Mouse (Mus musculus): Measurements from ENCODE around the gene Gm9857. TPM values are rescaled to one million over a fixed set of nuclear protein-coding genes. Genes with fewer than 3 reads are reported as not detected.

Gm9857 gene
- polyA plus RNA-seq, 1 experiment from 2014 or later = not detected

DNA sequence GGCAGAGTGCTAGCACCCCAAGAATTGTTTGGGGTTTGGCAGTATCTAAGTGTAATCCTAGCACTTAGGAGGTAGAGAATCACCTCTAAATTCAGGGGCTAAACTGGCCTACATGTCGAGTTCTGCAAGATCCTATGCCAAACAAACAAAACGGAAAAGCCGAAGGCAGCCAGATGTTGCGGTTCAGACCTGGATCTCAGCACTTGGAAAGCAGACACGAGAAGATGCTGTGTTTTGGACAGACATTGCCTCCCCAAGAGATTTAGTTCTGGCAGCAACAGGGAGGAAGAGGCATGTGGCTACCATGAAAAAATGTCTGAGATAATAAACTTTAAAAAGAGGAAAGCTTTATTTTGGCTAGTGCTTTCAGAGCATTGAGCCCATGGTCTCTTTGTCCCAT, 39.6 kb downstream of the Gm9857 start:
- Histone ChIP-seq H3K9me3 (ENCODE audit: control insufficient read depth, low read length) (no peaks in the 10 kb centered on the region), H3K4me3 (ENCODE audit: low read depth, low read length) (no peak overlapping the region), H3K36me3 (ENCODE audit: control insufficient read depth, insufficient read depth, low read length) (peaks cover 46% of the 10 kb centered on the region), H3K27ac (ENCODE audit: low read depth) (no peak overlapping the region), H3K4me2 (ENCODE audit: low read length) (no peak overlapping the region), H3K9ac (ENCODE audit: low read length) (no peak overlapping the region), H3K27me3 (replicated peaks; ENCODE audit: control insufficient read depth, insufficient read depth, low read length) (no peaks in the 10 kb centered on the region), H3K4me1 (replicated peaks; ENCODE audit: control insufficient read depth, insufficient read depth, low read length) (no peaks in the 10 kb centered on the region)
- ATAC-seq (replicated peaks; ENCODE audit: low FRiP score, low TSS enrichment, low read depth) (0 out of 2 replicates have a peak, but pooled peaks have one; percentile 14), DNase-seq (ENCODE audit: low spot score) (no peak)
- WGBS = 80% methylated on average over 5 of the region's 5 CpGs

DNA sequence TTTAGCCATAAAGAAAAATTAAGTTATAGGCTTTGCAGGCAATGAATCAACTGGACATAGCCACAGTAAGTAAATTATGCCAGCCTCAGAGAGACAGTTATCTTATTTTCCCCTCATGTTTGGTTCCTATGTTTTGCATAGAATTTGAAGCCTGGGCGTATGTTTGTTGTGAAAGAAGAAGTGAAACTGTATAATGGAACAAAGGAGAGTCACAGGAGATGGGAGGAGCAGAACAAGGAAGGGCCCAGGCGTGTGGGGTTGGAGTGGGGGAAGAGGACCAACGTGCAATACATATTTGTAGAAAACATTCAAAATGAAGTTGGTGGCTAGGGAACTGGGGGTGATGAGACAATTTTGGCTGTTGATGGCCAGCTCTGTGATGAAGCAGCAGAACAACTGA, 40.1 kb downstream of the Gm9857 start:
- 86% methylated on average over 3 of the region's 3 CpGs for WGBS
- ATAC-seq (replicated peaks; ENCODE audit: low FRiP score, low TSS enrichment, low read depth) = no peak

DNA sequence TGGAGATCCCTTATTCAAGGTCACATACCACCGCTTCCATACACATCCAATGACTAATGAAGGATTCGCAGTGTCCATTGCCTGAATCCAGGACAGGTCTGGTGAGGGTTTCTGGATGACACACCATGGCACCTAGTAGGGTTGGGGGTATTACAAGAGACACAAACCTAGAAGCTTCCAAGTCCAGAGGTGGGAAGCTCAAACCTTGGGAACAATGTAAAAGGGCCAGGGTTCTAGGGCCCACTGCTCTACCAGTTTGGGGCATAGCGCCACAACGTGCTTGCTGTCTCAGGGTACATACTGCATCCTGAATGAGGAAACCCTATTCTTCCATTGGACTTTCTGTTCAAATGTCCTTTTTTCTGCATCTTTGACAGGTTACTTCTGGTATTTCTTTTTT, 41.6 kb downstream of the Gm9857 start:
- no peaks in the 10 kb centered on the region for H3K9me3 ChIP-seq (ENCODE audit: control insufficient read depth, low read length)
- DNase-seq (ENCODE audit: low spot score) = no peak
- H3K9ac ChIP-seq (ENCODE audit: low read length) = no peak overlapping the region
- no peaks in the 10 kb centered on the region for H3K4me1 ChIP-seq (replicated peaks; ENCODE audit: control insufficient read depth, insufficient read depth, low read length)
- no peaks in the 10 kb centered on the region for H3K27me3 ChIP-seq (replicated peaks; ENCODE audit: control insufficient read depth, insufficient read depth, low read length)
- no peak overlapping the region for H3K4me3 ChIP-seq (ENCODE audit: low read depth, low read length)
- WGBS = 94% methylated on average over 4 of the region's 4 CpGs
- no peak overlapping the region for H3K4me2 ChIP-seq (ENCODE audit: low read length)
- H3K27ac ChIP-seq (ENCODE audit: low read depth) = no peak overlapping the region
- peaks cover 25% of the 10 kb centered on the region for H3K36me3 ChIP-seq (ENCODE audit: control insufficient read depth, insufficient read depth, low read length)
- no peak for ATAC-seq (replicated peaks; ENCODE audit: low FRiP score, low TSS enrichment, low read depth)

More for the DNA sequence above, 40.1 kb downstream of the Gm9857 start:
- no peak overlapping the region for H3K27ac ChIP-seq (ENCODE audit: low read depth)
- no peak overlapping the region for H3K9ac ChIP-seq (ENCODE audit: low read length)
- H3K4me3 ChIP-seq (ENCODE audit: low read depth, low read length) = no peak overlapping the region
- no peaks in the 10 kb centered on the region for H3K9me3 ChIP-seq (ENCODE audit: control insufficient read depth, low read length)
- H3K4me2 ChIP-seq (ENCODE audit: low read length) = no peak overlapping the region
- no peak for DNase-seq (ENCODE audit: low spot score)
- no peaks in the 10 kb centered on the region for H3K4me1 ChIP-seq (replicated peaks; ENCODE audit: control insufficient read depth, insufficient read depth, low read length)
- no peaks in the 10 kb centered on the region for H3K27me3 ChIP-seq (replicated peaks; ENCODE audit: control insufficient read depth, insufficient read depth, low read length)
- H3K36me3 ChIP-seq (ENCODE audit: control insufficient read depth, insufficient read depth, low read length) = peaks cover 40% of the 10 kb centered on the region

DNA sequence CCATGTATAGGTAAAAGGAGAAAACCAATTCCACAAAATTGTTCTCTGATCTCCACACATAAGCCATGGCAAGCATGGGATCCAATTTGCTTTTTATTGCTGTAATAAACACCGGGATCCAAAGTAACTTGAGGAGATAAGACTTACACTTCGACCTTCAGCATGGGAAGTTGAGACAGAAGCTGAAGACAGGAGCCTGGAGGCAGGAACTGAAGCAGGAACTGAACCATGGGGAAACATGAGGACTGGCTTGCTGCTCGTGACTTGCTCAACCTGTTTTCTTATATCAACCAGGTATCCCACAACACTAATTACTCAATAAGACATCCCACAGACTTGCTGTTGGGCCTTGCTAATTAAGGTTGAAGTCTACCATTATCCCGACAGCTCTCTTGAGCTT, 47.3 kb downstream of the Gm9857 start:
- no peaks in the 10 kb centered on the region for H3K27me3 ChIP-seq (replicated peaks; ENCODE audit: control insufficient read depth, insufficient read depth, low read length)
- H3K27ac ChIP-seq (ENCODE audit: low read depth) = no peak overlapping the region
- 59% methylated on average over 4 of the region's 4 CpGs for WGBS
- no peak overlapping the region for H3K9ac ChIP-seq (ENCODE audit: low read length)
- no peak overlapping the region for H3K4me2 ChIP-seq (ENCODE audit: low read length)
- H3K36me3 ChIP-seq (ENCODE audit: control insufficient read depth, insufficient read depth, low read length) = no peaks in the 10 kb centered on the region
- H3K4me3 ChIP-seq (ENCODE audit: low read depth, low read length) = no peak overlapping the region
- no peaks in the 10 kb centered on the region for H3K4me1 ChIP-seq (replicated peaks; ENCODE audit: control insufficient read depth, insufficient read depth, low read length)
- no peaks in the 10 kb centered on the region for H3K9me3 ChIP-seq (ENCODE audit: control insufficient read depth, low read length)
- DNase-seq (ENCODE audit: low spot score) (no peak), ATAC-seq (replicated peaks; ENCODE audit: low FRiP score, low TSS enrichment, low read depth) (no peak; the same call in 1 of the 2 replicates)

DNA sequence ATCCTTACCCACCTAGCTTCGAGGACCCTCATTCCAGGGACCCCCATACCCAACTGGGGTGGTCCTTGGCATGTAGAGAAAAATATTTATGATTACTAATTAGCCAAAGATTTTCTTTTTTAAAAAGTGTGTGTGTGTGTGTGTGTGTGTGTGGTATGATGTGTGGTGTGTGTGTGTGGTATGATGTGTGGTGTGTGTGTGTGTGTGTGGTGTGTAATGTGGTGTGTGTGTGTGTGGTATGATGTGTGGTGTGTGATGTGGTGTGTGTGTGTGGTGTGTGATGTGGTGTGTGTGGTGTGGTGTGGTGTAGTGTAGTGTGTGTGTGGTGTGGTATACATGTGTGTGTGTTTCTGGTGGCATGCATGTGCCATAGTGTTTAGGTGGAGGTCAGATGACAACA, 48.2 kb downstream of the Gm9857 start:
- Histone ChIP-seq H3K4me1 (replicated peaks; ENCODE audit: control insufficient read depth, insufficient read depth, low read length) (peaks cover 5% of the 10 kb centered on the region), H3K27ac (ENCODE audit: low read depth) (no peak overlapping the region), H3K4me3 (ENCODE audit: low read depth, low read length) (no peak overlapping the region), H3K4me2 (ENCODE audit: low read length) (no peak overlapping the region), H3K9ac (ENCODE audit: low read length) (no peak overlapping the region), H3K36me3 (ENCODE audit: control insufficient read depth, insufficient read depth, low read length) (no peaks in the 10 kb centered on the region), H3K9me3 (ENCODE audit: control insufficient read depth, low read length) (no peaks in the 10 kb centered on the region), H3K27me3 (replicated peaks; ENCODE audit: control insufficient read depth, insufficient read depth, low read length) (no peaks in the 10 kb centered on the region)
- DNase-seq (ENCODE audit: low spot score) (no peak), ATAC-seq (replicated peaks; ENCODE audit: low FRiP score, low TSS enrichment, low read depth) (no peak; the same call in 1 of the 2 replicates)
- WGBS = 72% methylated on average over 1 of the region's 1 CpGs

Other genes starting within 250 kb of the Gm9857 start
- 55.8 and 68.3 TPM in 2 replicates for gene Gpsm2, start 218.1 kb downstream of the Gm9857 start, polyA plus RNA-seq (2014; fragmentation: Nextera tagmentation; extraction: Ambion mirVana)
- gene Aknad1, start 200.8 kb downstream of the Gm9857 start, polyA plus RNA-seq (2014; fragmentation: Nextera tagmentation; extraction: Ambion mirVana) = 0.20 and 0.63 TPM in 2 replicates
- 38.7 and 41.5 TPM in 2 replicates for gene Stxbp3, start 99.9 kb downstream of the Gm9857 start, polyA plus RNA-seq (2014; fragmentation: Nextera tagmentation; extraction: Ambion mirVana)
- gene Fndc7, start 50.4 kb downstream of the Gm9857 start, polyA plus RNA-seq (2014; fragmentation: Nextera tagmentation; extraction: Ambion mirVana) = 0.09 and 0.19 TPM in 2 replicates
- gene Prpf38b, start 28.7 kb downstream of the Gm9857 start, polyA plus RNA-seq (2014; fragmentation: Nextera tagmentation; extraction: Ambion mirVana) = 57.0 and 66.0 TPM in 2 replicates
- 0.40 and 0.70 TPM in 2 replicates for gene Henmt1, start 572 bp downstream of the Gm9857 start, polyA plus RNA-seq (2014; fragmentation: Nextera tagmentation; extraction: Ambion mirVana)
- gene Fam102b, start 87.2 kb upstream of the Gm9857 start, polyA plus RNA-seq (2014; fragmentation: Nextera tagmentation; extraction: Ambion mirVana) = 10.3 and 11.8 TPM in 2 replicates
- not detected in 2 replicates for gene Slc25a54, start 140.0 kb upstream of the Gm9857 start, polyA plus RNA-seq (2014; fragmentation: Nextera tagmentation; extraction: Ambion mirVana)
- gene Slc25a24, start 182.7 kb upstream of the Gm9857 start, polyA plus RNA-seq (2014; fragmentation: Nextera tagmentation; extraction: Ambion mirVana) = 39.8 and 47.7 TPM in 2 replicates

Measured in intestine, embryonic 14.5 days (tissue).